Mouse (Mus musculus) ES-E14 (cell line): ENCODE measurements at regions not wholly inside any gene's neighbourhood (a gene's known extent, or its start where the extent isn't known, plus 50 kb on each side); places are given as distances from the start of the nearest gene placed in this dataset.

Source experiments
- DNase-seq: peaks from one replicate; pipeline ENCODE4 v3.0.0-alpha.2; 2013; ENCODE audit warnings: low read depth, low spot score
- H3K27ac ChIP-seq: 2 replicates; pipeline ENCODE4 v1.5.1; 2012; ENCODE audit warnings: low read depth, mild to moderate bottlenecking, low read length, moderate library complexity, mixed read lengths; ENCODE audit not compliant: poor library complexity, insufficient read depth, severe bottlenecking
- H3K36me3 ChIP-seq: 2 replicates; pipeline ENCODE4 v1.6.1; 2012; ENCODE audit warnings: mild to moderate bottlenecking, low read length, moderate library complexity, mixed read lengths; ENCODE audit not compliant: control insufficient read depth, poor library complexity, insufficient read depth, severe bottlenecking
- H3K4me1 ChIP-seq, 2 experiments: fragments of 150-350 bp in 1 of 2; sonication (generic) in 1 of 2; 2 replicates each; pipeline ENCODE4 v1.6.1; 2012; ENCODE audit warnings: low read length in 2 of 2, mild to moderate bottlenecking in 1 of 2, mixed read lengths in 1 of 2; ENCODE audit not compliant: control insufficient read depth in 2 of 2, insufficient read depth in 2 of 2, poor library complexity in 1 of 2
- H3K4me3 ChIP-seq, 2 experiments: fragments of 150-350 bp in 1 of 2; sonication (generic) in 1 of 2; 2 replicates each; pipeline ENCODE4 v1.5.1; 2012; ENCODE audit warnings: low read length in 2 of 2, low read depth in 1 of 2, mild to moderate bottlenecking in 1 of 2, mixed read lengths in 1 of 2; ENCODE audit not compliant: insufficient read depth in 1 of 2, poor library complexity in 1 of 2, severe bottlenecking in 1 of 2
- H3K9ac ChIP-seq: 2 replicates; pipeline ENCODE4 v1.6.1; 2012; ENCODE audit warnings: low read depth, mild to moderate bottlenecking, low read length, mixed read lengths; ENCODE audit not compliant: poor library complexity, insufficient read depth, severe bottlenecking
- H3K9me3 ChIP-seq: fragments of 150-350 bp; sonication (generic); 2 replicates; pipeline ENCODE4 v1.6.1; 2012; ENCODE audit warnings: low read depth, mild to moderate bottlenecking, low read length; ENCODE audit not compliant: control insufficient read depth, insufficient read depth
- CHD2 ChIP-seq: IDR thresholded peaks from 2 replicates; pipeline ENCODE4 v1.6.1; 2014; ENCODE audit warnings: mild to moderate bottlenecking, low read depth, low read length, inconsistent platforms
- HCFC1 ChIP-seq: IDR thresholded peaks from 2 replicates; pipeline ENCODE4 v1.6.1; 2012; ENCODE audit warnings: low read length, inconsistent platforms, borderline replicate concordance; ENCODE audit not compliant: insufficient read depth
- MAFK ChIP-seq: IDR thresholded peaks from 2 replicates; pipeline ENCODE4 v1.6.1; 2014; ENCODE audit warnings: mild to moderate bottlenecking, low read depth, low read length, inconsistent platforms; ENCODE audit not compliant: insufficient read depth
- ZC3H11A ChIP-seq: IDR thresholded peaks from 2 replicates; pipeline ENCODE4 v1.6.1; 2012; ENCODE audit warnings: low read depth, mild to moderate bottlenecking, inconsistent platforms, low read length, borderline replicate concordance
- ZNF384 ChIP-seq: IDR thresholded peaks from 2 replicates; pipeline ENCODE4 v1.6.1; 2012; ENCODE audit warnings: low read depth, low read length, inconsistent platforms
- in situ Hi-C, 2 experiments: fragments of 600-800 bp; cut with MboI; formaldehyde crosslinking; loops; one replicate each; pipeline ENCODE4 v1.15.1; 2025; ENCODE audit warnings: low sequenced_read_pairs in 2 of 2, inconsistent platforms in 1 of 2; ENCODE audit not compliant: unreplicated experiment in 2 of 2

DNA sequence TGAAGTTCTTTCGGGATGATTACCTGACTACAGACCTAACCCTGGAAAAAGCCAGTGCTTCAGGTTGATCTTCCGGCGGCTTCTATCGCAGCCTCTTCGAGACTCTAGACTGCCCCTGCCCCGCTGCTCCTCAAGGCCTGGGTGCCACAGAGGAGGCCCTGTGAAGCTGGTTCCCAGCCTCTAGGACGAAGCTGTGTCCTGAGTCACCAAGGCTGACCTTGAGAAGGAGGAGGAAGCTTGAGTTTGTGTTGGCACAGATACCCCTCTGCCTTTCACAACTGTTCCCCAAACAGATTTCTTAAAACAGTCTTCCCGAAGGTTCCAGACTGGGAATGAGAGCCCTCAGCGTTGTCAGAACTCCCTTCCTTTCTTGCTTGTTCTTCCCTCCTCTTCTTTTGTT, 112.8 kb upstream of the Mdm1 start:
- no peak for DNase-seq
- Histone ChIP-seq H3K9ac (no peak overlapping the region), H3K9me3 (no peaks in the 10 kb centered on the region), H3K4me1 (no peaks in the 10 kb centered on the region; a peak in 1 of 4 replicates), H3K27ac (no peak overlapping the region), H3K36me3 (no peaks in the 10 kb centered on the region), H3K4me3 (no peak overlapping the region)
- TF ChIP-seq HCFC1: no peak
- no peak for TF ChIP-seq ZC3H11A
- TF ChIP-seq MAFK: no peak
- TF ChIP-seq CHD2: no peak
- no peak for TF ChIP-seq ZNF384
- in situ Hi-C loops: no loop called here

DNA sequence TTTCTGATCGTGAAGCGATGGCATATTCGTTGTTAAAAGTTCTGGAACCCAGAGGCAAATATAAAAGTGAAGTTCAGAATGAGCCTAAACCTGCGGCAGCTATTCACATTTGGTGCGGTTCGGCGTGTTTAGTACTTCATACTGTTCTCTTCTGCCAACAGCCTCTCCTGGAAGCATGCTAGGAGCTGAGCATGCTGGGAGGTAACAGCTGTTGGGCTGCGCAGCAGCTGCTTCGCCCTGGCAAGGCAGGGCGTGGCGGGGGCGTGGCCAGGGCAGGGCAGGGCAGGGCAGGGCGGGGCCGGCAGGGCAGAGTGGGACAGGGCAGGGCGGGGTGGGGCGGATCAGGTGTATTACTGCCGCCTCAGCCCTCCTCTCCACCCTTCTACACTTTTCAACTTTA, 107.2 kb upstream of the Mdm1 start:
- TF ChIP-seq CHD2 (no peak), ZNF384 (no peak), HCFC1 (no peak), ZC3H11A (no peak), MAFK (no peak)
- in situ Hi-C loops: no loop called here
- H3K27ac ChIP-seq: no peak overlapping the region
- H3K4me3 ChIP-seq: no peak overlapping the region
- H3K9ac ChIP-seq: no peak overlapping the region
- no peaks in the 10 kb centered on the region; a peak in 1 of 4 replicates for H3K4me1 ChIP-seq
- no peaks in the 10 kb centered on the region for H3K9me3 ChIP-seq
- DNase-seq: no peak
- H3K36me3 ChIP-seq: no peaks in the 10 kb centered on the region

DNA sequence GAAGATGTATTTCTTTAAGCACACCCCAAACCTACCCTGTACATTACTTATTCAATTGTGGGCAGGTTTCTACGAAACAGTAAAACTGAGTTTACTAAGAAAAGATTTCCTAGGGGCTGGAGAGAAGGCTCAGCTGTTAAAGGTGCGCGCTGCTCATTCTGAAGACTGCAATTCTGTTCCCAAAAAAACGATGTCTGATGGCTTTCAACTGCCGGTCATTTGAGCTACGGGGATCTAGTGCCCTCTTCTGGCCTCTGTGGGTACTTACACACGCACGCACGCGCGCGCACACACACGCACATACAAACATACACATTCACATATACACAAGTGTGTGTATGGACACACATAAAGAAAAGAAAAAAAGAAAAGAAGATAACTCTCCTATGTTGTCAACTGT, 106.6 kb upstream of the Mdm1 start:
- in situ Hi-C loops: no loop called here
- Histone ChIP-seq H3K27ac (no peak overlapping the region), H3K9ac (no peak overlapping the region), H3K4me1 (no peaks in the 10 kb centered on the region; a peak in 1 of 4 replicates), H3K36me3 (no peaks in the 10 kb centered on the region), H3K4me3 (no peak overlapping the region), H3K9me3 (no peaks in the 10 kb centered on the region)
- DNase-seq: no peak
- TF ChIP-seq CHD2 (no peak), ZNF384 (peak; percentile 57; the same call in 1 of the 2 replicates), ZC3H11A (peak; percentile 75), HCFC1 (no peak), MAFK (no peak)

DNA sequence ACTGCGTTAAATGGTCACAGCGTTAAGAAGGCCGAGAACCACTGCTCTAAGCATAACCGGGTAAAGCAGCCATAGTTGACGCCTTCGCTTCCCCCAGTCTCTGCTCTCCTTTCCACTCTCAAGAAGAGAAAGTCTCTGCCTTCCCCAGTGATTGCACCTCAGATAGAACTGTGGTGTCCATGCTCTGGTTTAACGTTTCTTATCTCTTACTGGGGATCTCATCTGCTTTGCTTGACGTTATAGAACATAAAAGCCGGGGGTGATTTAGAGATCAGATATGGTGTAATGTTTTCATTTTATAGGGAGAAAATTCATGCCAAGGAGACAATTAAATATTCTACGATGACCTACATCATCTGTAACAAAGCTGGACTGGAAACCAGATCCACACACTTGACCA, 103.1 kb upstream of the Mdm1 start:
- H3K36me3 ChIP-seq: no peaks in the 10 kb centered on the region
- H3K9ac ChIP-seq: no peak overlapping the region
- H3K9me3 ChIP-seq: no peaks in the 10 kb centered on the region
- no peak overlapping the region for H3K27ac ChIP-seq
- H3K4me1 ChIP-seq: no peaks in the 10 kb centered on the region; a peak in 1 of 4 replicates
- no peak overlapping the region for H3K4me3 ChIP-seq
- TF ChIP-seq ZNF384 (no peak), MAFK (no peak)
- no peak for DNase-seq
- in situ Hi-C loops: no loop called here

DNA sequence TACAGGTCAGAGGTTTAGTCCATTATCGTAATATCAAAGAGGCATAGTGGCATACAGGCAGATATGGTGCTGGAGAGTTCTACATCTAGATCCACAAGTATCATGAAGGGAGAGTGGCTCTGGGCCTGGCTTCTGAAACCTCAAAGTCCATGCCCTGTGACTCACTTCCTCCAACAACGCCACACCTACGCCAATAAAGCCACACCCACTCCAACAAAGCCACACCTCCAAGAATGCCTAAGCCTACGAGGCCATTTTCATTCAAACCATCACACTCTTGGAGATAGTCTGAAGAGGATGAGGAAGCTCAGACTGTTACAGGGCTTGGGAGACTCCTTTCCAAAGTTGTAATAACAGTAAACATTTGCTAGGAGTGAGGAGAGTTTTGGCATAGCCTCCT, 102.6 kb upstream of the Mdm1 start:
- Histone ChIP-seq H3K36me3 (no peaks in the 10 kb centered on the region), H3K4me3 (no peak overlapping the region), H3K4me1 (peaks cover 0 to 3% of the 10 kb centered on the region in 2 experiments; a peak in 1 of 4 replicates), H3K27ac (no peak overlapping the region), H3K9ac (no peak overlapping the region), H3K9me3 (no peaks in the 10 kb centered on the region)
- in situ Hi-C loops: no loop called here
- DNase-seq: no peak
- no peak for TF ChIP-seq CHD2
- no peak for TF ChIP-seq ZNF384
- no peak for TF ChIP-seq HCFC1
- TF ChIP-seq ZC3H11A: no peak
- no peak for TF ChIP-seq MAFK
